Comparison of ENCODE assay signal across 8 mouse cellular contexts in genomic region chr4:124708518-124709477, GRCm38 (mm10). TPM values are rescaled to one million over a fixed set of nuclear protein-coding genes. Genes with fewer than 3 reads are reported as not detected.
DNase-seq lines count a peak whose midpoint lies in the region; ATAC-seq lines count a peak whose summit lies in the region.

No protein-coding gene starts in this region.

- H3K36me3 ChIP-seq in embryonic facial prominence, embryonic 10.5 days (replicated peaks): peaks cover 28% of the 10 kb centered on the region
- no peaks in the 10 kb centered on the region for H3K36me3 ChIP-seq in intestine, embryonic 16.5 days (ENCODE audit: control insufficient read depth, insufficient read depth, low read length)
- H3K36me3 ChIP-seq in limb, embryonic 11.5 days (ENCODE audit: control insufficient read depth, insufficient read depth, low read length): no peaks in the 10 kb centered on the region
- H3K36me3 ChIP-seq in midbrain, embryonic 12.5 days: no peaks in the 10 kb centered on the region

- 0 out of 2 replicates have a peak, but pooled peaks cover 6% of the 10 kb centered on the region for H3K27me3 ChIP-seq in embryonic facial prominence, embryonic 10.5 days (replicated peaks; ENCODE audit: low read depth, poor library complexity, severe bottlenecking)
- no peaks in the 10 kb centered on the region for H3K27me3 ChIP-seq in intestine, embryonic 16.5 days (replicated peaks; ENCODE audit: control insufficient read depth, insufficient read depth, low read length)
- no peaks in the 10 kb centered on the region for H3K27me3 ChIP-seq in limb, embryonic 11.5 days (ENCODE audit: control insufficient read depth, insufficient read depth, low read length)
- H3K27me3 ChIP-seq in midbrain, embryonic 12.5 days: peaks cover 34% of the 10 kb centered on the region

- peak; percentile 92 for ATAC-seq in intestine, embryonic 16.5 days
- peak; percentile 89 for ATAC-seq in limb, embryonic 11.5 days (ENCODE audit: insufficient number of reproducible peaks, low FRiP score, low TSS enrichment, low read depth)
- peak; percentile 39 for ATAC-seq in midbrain, embryonic 12.5 days (ENCODE audit: low FRiP score, low read depth)

- peak overlapping the region; percentile 67 for H3K4me2 ChIP-seq in intestine, embryonic 16.5 days (ENCODE audit: low read depth, low read length)
- peak overlapping the region; percentile 43 for H3K4me2 ChIP-seq in limb, embryonic 11.5 days (ENCODE audit: low read depth, severe bottlenecking)
- peak overlapping the region; percentile 52 for H3K4me2 ChIP-seq in midbrain, embryonic 12.5 days (replicated peaks)

- DNase-seq in R1 (ENCODE audit: low read depth, low spot score): peak; percentile 98
- DNase-seq in embryonic facial prominence, embryonic 10.5 days (ENCODE audit: low spot score): peak; percentile 97
- peak; percentile 87 to 94 for DNase-seq in gastrocnemius, postnatal 4 days (ENCODE audit: low spot score in 2 of 2)
- DNase-seq in limb, embryonic 11.5 days (ENCODE audit: low spot score): peak; percentile 99
- peak; percentile 88 for DNase-seq in skeletal muscle tissue, adult 2 months (ENCODE audit: low read depth, low spot score)
- DNase-seq in cerebellum, adult 9-10 months: no peak

- H3K9ac ChIP-seq in intestine, embryonic 16.5 days (ENCODE audit: low read depth, low read length): peak overlapping the region; percentile 67
- peak overlapping the region; percentile 45 for H3K9ac ChIP-seq in limb, embryonic 11.5 days (ENCODE audit: low read length)
- H3K9ac ChIP-seq in midbrain, embryonic 12.5 days (replicated peaks): 0 out of 2 replicates have a peak overlapping the region, but pooled peaks have one; percentile 28

- peak overlapping the region; percentile 46 for H3K4me3 ChIP-seq in embryonic facial prominence, embryonic 10.5 days
- peak overlapping the region; percentile 49 for H3K4me3 ChIP-seq in intestine, embryonic 16.5 days (ENCODE audit: low read length)
- peak overlapping the region; percentile 12; the same call in 1 of the 2 replicates for H3K4me3 ChIP-seq in limb, embryonic 11.5 days (ENCODE audit: low read depth, low read length)
- H3K4me3 ChIP-seq in midbrain, embryonic 12.5 days: peak overlapping the region; percentile 26

- H3K4me1 ChIP-seq in embryonic facial prominence, embryonic 10.5 days: peaks cover 69% of the 10 kb centered on the region
- H3K4me1 ChIP-seq in intestine, embryonic 16.5 days (ENCODE audit: control insufficient read depth, insufficient read depth, low read length): peaks cover 39% of the 10 kb centered on the region
- peaks cover 45% of the 10 kb centered on the region for H3K4me1 ChIP-seq in limb, embryonic 11.5 days (ENCODE audit: control insufficient read depth, insufficient read depth, low read length)
- H3K4me1 ChIP-seq in midbrain, embryonic 12.5 days: peaks cover 33% of the 10 kb centered on the region

- whole genome bisulfite sequencing in embryonic facial prominence, embryonic 10.5 days: 1% methylated on average over 41 of the region's 41 CpGs
- WGBS in intestine, embryonic 16.5 days: 1% methylated on average over 41 of the region's 41 CpGs
- WGBS in limb, embryonic 11.5 days: under 1% methylated on average over 41 of the region's 41 CpGs
- 2% methylated on average over 41 of the region's 41 CpGs for WGBS in midbrain, embryonic 12.5 days

- H3K27ac ChIP-seq in embryonic facial prominence, embryonic 10.5 days (replicated peaks): peak overlapping the region; percentile 93
- H3K27ac ChIP-seq in intestine, embryonic 16.5 days (ENCODE audit: low read length): peak overlapping the region; percentile 98
- H3K27ac ChIP-seq in limb, embryonic 11.5 days (replicated peaks; ENCODE audit: low read depth, low read length): peak overlapping the region; percentile 99
- H3K27ac ChIP-seq in midbrain, embryonic 12.5 days (replicated peaks): peak overlapping the region; percentile 43; the same call in 1 of the 2 replicates

- no peaks in the 10 kb centered on the region for H3K9me3 ChIP-seq in embryonic facial prominence, embryonic 10.5 days
- H3K9me3 ChIP-seq in intestine, embryonic 16.5 days (ENCODE audit: control insufficient read depth, low read length): no peaks in the 10 kb centered on the region
- no peaks in the 10 kb centered on the region for H3K9me3 ChIP-seq in limb, embryonic 11.5 days (ENCODE audit: control insufficient read depth, low read length)
- no peaks in the 10 kb centered on the region for H3K9me3 ChIP-seq in midbrain, embryonic 12.5 days

RNA-seq across cellular contexts. Expression of gene Sf3a3, which starts 5.8 kb away (rescaled TPM):
- polyA plus RNA-seq in embryonic facial prominence, embryonic 10.5 days (2016; fragmentation: Nextera tagmentation; extraction: Ambion mirVana): 265 and 267 TPM in 2 replicates
- total RNA-seq in gastrocnemius, postnatal 4 days (2021): 10 to 100 TPM; 38.0 to 46.9 TPM
- 105 and 125 TPM in 2 replicates for polyA plus RNA-seq in intestine, embryonic 16.5 days (2015; fragmentation: Nextera tagmentation; extraction: Ambion mirVana)
- 250 and 252 TPM in 2 replicates for polyA plus RNA-seq in limb, embryonic 11.5 days (2014; fragmentation: Nextera tagmentation; extraction: Ambion mirVana)
- 194 and 195 TPM in 2 replicates for polyA plus RNA-seq in midbrain, embryonic 12.5 days (2016; fragmentation: Nextera tagmentation; extraction: Ambion mirVana)

RNA-seq across cellular contexts. Expression of gene Fhl3, which starts 8.3 kb away (rescaled TPM):
- polyA plus RNA-seq in embryonic facial prominence, embryonic 10.5 days (2016; fragmentation: Nextera tagmentation; extraction: Ambion mirVana): 10.8 and 15.5 TPM in 2 replicates
- total RNA-seq in gastrocnemius, postnatal 4 days (2021): 10 to 100 TPM; 73.0 to 81.8 TPM
- 5.1 and 5.2 TPM in 2 replicates for polyA plus RNA-seq in intestine, embryonic 16.5 days (2015; fragmentation: Nextera tagmentation; extraction: Ambion mirVana)
- 11.5 and 11.6 TPM in 2 replicates for polyA plus RNA-seq in limb, embryonic 11.5 days (2014; fragmentation: Nextera tagmentation; extraction: Ambion mirVana)
- 2.6 and 4.1 TPM in 2 replicates for polyA plus RNA-seq in midbrain, embryonic 12.5 days (2016; fragmentation: Nextera tagmentation; extraction: Ambion mirVana)

RNA-seq across cellular contexts. Expression of gene Utp11, which starts 15.4 kb away (rescaled TPM):
- 70.8 and 78.6 TPM in 2 replicates for polyA plus RNA-seq in embryonic facial prominence, embryonic 10.5 days (2016; fragmentation: Nextera tagmentation; extraction: Ambion mirVana)
- total RNA-seq in gastrocnemius, postnatal 4 days (2021): 10 to 100 TPM; 32.1 to 39.2 TPM
- polyA plus RNA-seq in intestine, embryonic 16.5 days (2015; fragmentation: Nextera tagmentation; extraction: Ambion mirVana): 51.8 and 58.6 TPM in 2 replicates
- polyA plus RNA-seq in limb, embryonic 11.5 days (2014; fragmentation: Nextera tagmentation; extraction: Ambion mirVana): 78.9 TPM in 2 replicates
- 61.9 and 63.0 TPM in 2 replicates for polyA plus RNA-seq in midbrain, embryonic 12.5 days (2016; fragmentation: Nextera tagmentation; extraction: Ambion mirVana)

RNA-seq across cellular contexts. Expression of gene Inpp5b, which starts 32.9 kb away (rescaled TPM):
- polyA plus RNA-seq in embryonic facial prominence, embryonic 10.5 days (2016; fragmentation: Nextera tagmentation; extraction: Ambion mirVana): 25.0 and 25.2 TPM in 2 replicates
- 10 to 100 TPM; 15.6 to 17.7 TPM for total RNA-seq in gastrocnemius, postnatal 4 days (2021)
- polyA plus RNA-seq in intestine, embryonic 16.5 days (2015; fragmentation: Nextera tagmentation; extraction: Ambion mirVana): 27.0 and 27.5 TPM in 2 replicates
- polyA plus RNA-seq in limb, embryonic 11.5 days (2014; fragmentation: Nextera tagmentation; extraction: Ambion mirVana): 22.3 and 26.1 TPM in 2 replicates
- polyA plus RNA-seq in midbrain, embryonic 12.5 days (2016; fragmentation: Nextera tagmentation; extraction: Ambion mirVana): 25.2 and 28.8 TPM in 2 replicates

RNA-seq across cellular contexts. Expression of gene Pou3f1, which starts 52.2 kb away (rescaled TPM):
- polyA plus RNA-seq in embryonic facial prominence, embryonic 10.5 days (2016; fragmentation: Nextera tagmentation; extraction: Ambion mirVana): 1.7 and 2.5 TPM in 2 replicates
- total RNA-seq in gastrocnemius, postnatal 4 days (2021): 1 to 10 TPM; 4.2 to 4.4 TPM
- polyA plus RNA-seq in intestine, embryonic 16.5 days (2015; fragmentation: Nextera tagmentation; extraction: Ambion mirVana): 0.04 TPM in 1 of 2 replicates, not detected in the other
- polyA plus RNA-seq in limb, embryonic 11.5 days (2014; fragmentation: Nextera tagmentation; extraction: Ambion mirVana): 0.27 and 0.60 TPM in 2 replicates
- polyA plus RNA-seq in midbrain, embryonic 12.5 days (2016; fragmentation: Nextera tagmentation; extraction: Ambion mirVana): 26.2 and 30.5 TPM in 2 replicates

Comparison
In these comparisons a context has a peak if more than half of its experiments do, and no peak if none do; other contexts are left out.
1. H3K27ac ChIP-seq: peak in every context shown above with its lines; median percentile 99 in limb, embryonic 11.5 days; 98 in intestine, embryonic 16.5 days; 93 in embryonic facial prominence, embryonic 10.5 days; 43 in midbrain, embryonic 12.5 days.
2. ATAC-seq: peak in every context shown above with its lines; median percentile 92 in intestine, embryonic 16.5 days; 89 in limb, embryonic 11.5 days; 39 in midbrain, embryonic 12.5 days.